Mouse (Mus musculus): ENCODE data around the gene Tmem50b. TPM values are rescaled to one million over a fixed set of nuclear protein-coding genes. Genes with fewer than 3 reads are reported as not detected.

Gene Tmem50b
- polyA plus RNA-seq, 1 experiment from 2014 or later: 45.9 TPM

Small RNAs within 50 kb of the gene (microRNA-seq; reads per million reads assigned to microRNA genes)
- not detected for gene Mir6367

Other genes starting within 250 kb of the Tmem50b start
- gene Ifnar2, start 225.0 kb downstream of the Tmem50b start, polyA plus RNA-seq (2015; fragmentation: Nextera tagmentation; extraction: Ambion mirVana): 51.2 and 56.5 TPM in 2 replicates
- not detected in 2 replicates for gene Gm21970, start 206.1 kb downstream of the Tmem50b start, polyA plus RNA-seq (2015; fragmentation: Nextera tagmentation; extraction: Ambion mirVana)
- 44.8 and 48.9 TPM in 2 replicates for gene Il10rb, start 191.6 kb downstream of the Tmem50b start, polyA plus RNA-seq (2015; fragmentation: Nextera tagmentation; extraction: Ambion mirVana)
- gene Ifnar1, start 112.6 kb downstream of the Tmem50b start, polyA plus RNA-seq (2015; fragmentation: Nextera tagmentation; extraction: Ambion mirVana): 33.1 and 37.9 TPM in 2 replicates
- gene Ifngr2, start 50.7 kb downstream of the Tmem50b start, polyA plus RNA-seq (2015; fragmentation: Nextera tagmentation; extraction: Ambion mirVana): 103 and 108 TPM in 2 replicates
- gene Dnajc28, start 21.2 kb upstream of the Tmem50b start, polyA plus RNA-seq (2015; fragmentation: Nextera tagmentation; extraction: Ambion mirVana): 3.5 and 4.7 TPM in 2 replicates
- gene Gart, start 49.2 kb upstream of the Tmem50b start, polyA plus RNA-seq (2015; fragmentation: Nextera tagmentation; extraction: Ambion mirVana): 72.6 and 77.2 TPM in 2 replicates
- 76.4 and 78.3 TPM in 2 replicates for gene Son, start 49.7 kb upstream of the Tmem50b start, polyA plus RNA-seq (2015; fragmentation: Nextera tagmentation; extraction: Ambion mirVana)
- gene Donson, start 91.0 kb upstream of the Tmem50b start, polyA plus RNA-seq (2015; fragmentation: Nextera tagmentation; extraction: Ambion mirVana): 13.9 and 15.0 TPM in 2 replicates
- 51.4 and 58.5 TPM in 2 replicates for gene Cryzl1, start 131.2 kb upstream of the Tmem50b start, polyA plus RNA-seq (2015; fragmentation: Nextera tagmentation; extraction: Ambion mirVana)
- gene Itsn1, start 131.5 kb upstream of the Tmem50b start, polyA plus RNA-seq (2015; fragmentation: Nextera tagmentation; extraction: Ambion mirVana): 19.5 and 20.0 TPM in 2 replicates